In the genomic region with DNA sequence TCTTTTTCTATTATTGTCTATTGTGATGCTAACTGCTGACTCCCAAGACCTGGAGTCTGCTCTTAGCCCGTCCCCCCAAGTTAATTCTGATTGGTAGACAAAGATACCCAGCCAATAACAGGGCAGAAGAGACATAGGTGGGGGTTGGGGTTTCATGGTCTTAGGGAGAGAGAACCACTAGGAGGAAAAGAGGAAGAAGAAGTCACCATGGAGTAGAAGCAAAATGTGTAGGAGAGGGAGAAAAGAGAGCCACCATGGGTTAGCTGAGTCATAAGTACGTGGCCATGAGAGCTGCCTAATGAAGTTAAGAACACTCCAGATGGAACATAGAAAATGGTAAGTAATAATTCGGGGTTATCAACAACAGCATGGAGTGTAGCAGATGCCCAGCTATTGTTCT, we compare ENCODE assay signal across 25 mouse cellular contexts.
A peak's percentile ranks its signal among the peaks of the same experiment; 100 is the strongest.
DNase-seq lines count a peak whose midpoint lies in the region; ATAC-seq and TF ChIP-seq lines count a peak whose summit lies in the region.
"Had no signal": no experiment of that assay in that cellular context is flagged by ENCODE, and none has a peak within 500 bp of the region (broad histone marks: within the 10 kb centered on the region; RNA-seq: fewer than 3 reads in every experiment).

No protein-coding gene starts in this region.

- TF ChIP-seq POLR2A in MEL (IDR thresholded peaks at IDR 0.05; ENCODE audit: control insufficient read depth in 1 of 2, insufficient read depth in 1 of 2, low read depth in 1 of 2, low read length in 2 of 2, poor library complexity in 1 of 2) = no peak

- no peak overlapping the region for H3K27ac ChIP-seq in MEL (ENCODE audit: control insufficient read depth, low read depth, low read length)
- no peak overlapping the region for H3K27ac ChIP-seq in midbrain, embryonic 14.5 days (replicated peaks; ENCODE audit: low read depth, low read length)
- H3K27ac ChIP-seq in forebrain, embryonic 16.5 days (ENCODE audit: low read length) = no peak overlapping the region

- intact Hi-C loops in gastrocnemius, postnatal 14 days (cut with DNase I; ENCODE audit: low total_unique reads) = no loop called here

- no peak for TF ChIP-seq CTCF in G1E (IDR thresholded peaks at IDR 0.05; ENCODE audit: low read depth, low read length)
- TF ChIP-seq CTCF in MEL (IDR thresholded peaks at IDR 0.05 in 2 of 3, conservative IDR thresholded peaks at IDR 0.05 in 1 of 3; ENCODE audit: control insufficient read depth in 1 of 3, insufficient read depth in 1 of 3, low read depth in 2 of 3, low read length in 3 of 3, poor library complexity in 1 of 3, severe bottlenecking in 1 of 3) = no peak

- no peak for TF ChIP-seq RAD21 in MEL (IDR thresholded peaks at IDR 0.05; ENCODE audit: low read depth, low read length)

- peak; percentile 60 for ATAC-seq in G1E (ENCODE audit: extremely low read depth, insufficient number of reproducible peaks, low FRiP score, poor library complexity, severe bottlenecking)
- no peak for ATAC-seq in midbrain, embryonic 14.5 days (ENCODE audit: low FRiP score, low TSS enrichment)
- no peak for ATAC-seq in forebrain, embryonic 16.5 days
- ATAC-seq: activated CD4-positive, CD25-positive, alpha-beta regulatory T cell, adult 4 months; CD4-positive, CD25-positive, alpha-beta regulatory T cell, adult 4 months; Patski had no signal

- H3K79me2 ChIP-seq in MEL (ENCODE audit: control insufficient read depth, insufficient read depth, low read length, poor library complexity) = no peaks in the 10 kb centered on the region

- TF ChIP-seq EP300 in MEL (IDR thresholded peaks at IDR 0.05; ENCODE audit: low read depth in 1 of 2, low read length in 2 of 2) = no peak

- H3K27me3 ChIP-seq in G1E (ENCODE audit: insufficient read depth, low read length) = no peaks in the 10 kb centered on the region
- H3K27me3 ChIP-seq in MEL (ENCODE audit: control insufficient read depth in 1 of 2, insufficient read depth in 2 of 2, low read length in 2 of 2) = no peaks in the 10 kb centered on the region
- H3K27me3 ChIP-seq in midbrain, embryonic 14.5 days (ENCODE audit: control insufficient read depth, insufficient read depth, low read length) = no peaks in the 10 kb centered on the region
- H3K27me3 ChIP-seq in forebrain, embryonic 16.5 days (replicated peaks; ENCODE audit: control insufficient read depth, insufficient read depth, low read length) = no peaks in the 10 kb centered on the region
- H3K27me3 ChIP-seq: CH12.LX, Patski had no signal

- DNase-seq in G1E (ENCODE audit: low spot score) (no peak), MEL (ENCODE audit: low read depth, low spot score) (peak; percentile 60), MEL-GATA-1-ER (ENCODE audit: extremely low read depth, low read depth) (peak; percentile 4), R1 (ENCODE audit: low read depth, low spot score) (peak; percentile 22)
- no peak for DNase-seq in midbrain, embryonic 14.5 days
- no peak for DNase-seq in kidney, postnatal 10 days
- DNase-seq in gastrocnemius, postnatal 14 days = no peak
- DNase-seq: adrenal gland, adult 2 months; adrenal gland, adult 8-10 months; adrenal gland, postnatal 10 days; adrenal gland, postnatal 14 days; adrenal gland, postnatal 25 days; adrenal gland, postnatal 36 days; B cell, adult 2 months; cerebellum, adult 11 months; cerebellum, adult 11-12 months; cerebellum, adult 18-20 months; cerebellum, adult 2 months; cerebellum, adult 8-10 months; cerebellum, adult 9-10 months had no signal

- WGBS in midbrain, embryonic 14.5 days = 81% methylated on average over 3 of the region's 3 CpGs
- WGBS in forebrain, embryonic 16.5 days = 90% methylated on average over 3 of the region's 3 CpGs

- no peaks in the 10 kb centered on the region for H3K36me3 ChIP-seq in G1E (replicated peaks)
- no peaks in the 10 kb centered on the region for H3K36me3 ChIP-seq in MEL (ENCODE audit: control insufficient read depth in 1 of 2, insufficient read depth in 2 of 2, low read length in 2 of 2)
- H3K36me3 ChIP-seq in midbrain, embryonic 14.5 days (ENCODE audit: control insufficient read depth, insufficient read depth, low read length) = no peaks in the 10 kb centered on the region
- H3K36me3 ChIP-seq in forebrain, embryonic 16.5 days (ENCODE audit: control insufficient read depth, insufficient read depth) = no peaks in the 10 kb centered on the region

- H3K4me3 ChIP-seq in G1E (ENCODE audit: low read depth, low read length) (no peak overlapping the region), MEL (ENCODE audit: control insufficient read depth in 1 of 2, insufficient read depth in 1 of 2, low read depth in 2 of 2, low read length in 2 of 2) (no peak overlapping the region)
- H3K4me3 ChIP-seq in midbrain, embryonic 14.5 days (replicated peaks; ENCODE audit: low read depth, low read length) = no peak overlapping the region
- H3K4me3 ChIP-seq in forebrain, embryonic 16.5 days (replicated peaks; ENCODE audit: low read length) = no peak overlapping the region

- H3K4me1 ChIP-seq in G1E (ENCODE audit: insufficient read depth, low read depth, low read length) = no peaks in the 10 kb centered on the region
- no peaks in the 10 kb centered on the region for H3K4me1 ChIP-seq in MEL (ENCODE audit: control insufficient read depth in 1 of 2, insufficient read depth in 2 of 2, low read length in 2 of 2)
- no peaks in the 10 kb centered on the region for H3K4me1 ChIP-seq in midbrain, embryonic 14.5 days (ENCODE audit: control insufficient read depth, insufficient read depth, low read length)
- H3K4me1 ChIP-seq in forebrain, embryonic 16.5 days (replicated peaks; ENCODE audit: control insufficient read depth, insufficient read depth, low read length) = no peaks in the 10 kb centered on the region

- no peak overlapping the region for H3K4me2 ChIP-seq in midbrain, embryonic 14.5 days (ENCODE audit: low read length)
- H3K4me2 ChIP-seq in forebrain, embryonic 16.5 days (ENCODE audit: low read length) = no peak overlapping the region

- H3K9ac ChIP-seq in MEL (ENCODE audit: control insufficient read depth, low read depth, low read length, poor library complexity, severe bottlenecking) = no peak overlapping the region
- no peak overlapping the region for H3K9ac ChIP-seq in midbrain, embryonic 14.5 days (replicated peaks; ENCODE audit: low read length)
- no peak overlapping the region for H3K9ac ChIP-seq in forebrain, embryonic 16.5 days (replicated peaks; ENCODE audit: low read depth, low read length)

- H3K9me3 ChIP-seq in G1E (replicated peaks) = no peaks in the 10 kb centered on the region
- H3K9me3 ChIP-seq in MEL (replicated peaks; ENCODE audit: insufficient read depth, low read length) = no peaks in the 10 kb centered on the region
- no peaks in the 10 kb centered on the region for H3K9me3 ChIP-seq in midbrain, embryonic 14.5 days (ENCODE audit: control insufficient read depth, low read length)
- H3K9me3 ChIP-seq in forebrain, embryonic 16.5 days (ENCODE audit: control insufficient read depth, low read length) = no peaks in the 10 kb centered on the region

TF ChIP-seq in MEL, 35 proteins besides CTCF, POLR2A, EP300 and RAD21:
- TF ChIP-seq TBP (IDR thresholded peaks at IDR 0.05; ENCODE audit: low read depth, low read length) = peak; percentile 47; the same call in 1 of the 2 replicates
- TF ChIP-seq UBTF (IDR thresholded peaks at IDR 0.05; ENCODE audit: borderline replicate concordance, insufficient read depth, low read depth, low read length) = no peak

Comparison
In these comparisons a context has a peak if more than half of its experiments do, and no peak if none do; other contexts are left out.
1. DNase-seq: peak in MEL (single experiment), MEL-GATA-1-ER (single experiment) and R1 (single experiment); none in G1E (single experiment), midbrain, embryonic 14.5 days (single experiment), kidney, postnatal 10 days (single experiment) and gastrocnemius, postnatal 14 days (single experiment).